Mouse (Mus musculus): ENCODE measurements at regions not wholly inside any gene's neighbourhood (a gene's known extent, or its start where the extent isn't known, plus 50 kb on each side); places are given as distances from the start of the nearest gene placed in this dataset.

DNA sequence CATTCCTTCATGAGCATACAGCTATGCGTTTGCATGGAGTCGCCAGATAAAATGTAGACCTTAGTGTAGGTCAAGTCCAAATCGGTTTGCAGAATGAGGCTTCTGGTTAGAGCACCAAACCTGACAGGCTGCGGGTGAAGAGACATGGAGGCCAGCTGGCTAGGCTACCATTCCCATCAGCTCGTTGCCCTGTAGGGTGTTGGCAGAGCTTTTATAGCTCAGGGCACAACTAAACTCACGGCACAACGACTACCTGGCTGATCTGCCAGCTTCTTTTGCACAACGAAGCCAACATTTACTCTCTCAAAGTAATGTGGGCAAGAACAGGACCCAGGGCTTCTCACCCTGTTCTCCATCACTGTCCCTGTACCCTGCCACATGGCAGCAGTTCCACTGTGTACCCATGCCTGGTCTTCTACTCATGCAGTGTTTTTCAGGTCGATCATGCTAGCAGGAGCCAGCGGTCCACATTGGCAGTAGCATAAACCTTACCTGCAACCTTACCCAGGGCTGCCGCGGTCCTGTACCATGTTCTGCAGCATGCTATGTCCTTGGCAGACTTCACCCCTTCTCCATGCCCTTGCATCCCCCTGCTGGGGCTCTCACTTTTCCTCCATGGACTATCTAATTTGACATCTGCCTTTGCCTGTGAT is 431.0 kb downstream of the Ccdc171 start:
- TF ChIP-seq CTCF (IDR thresholded peaks at IDR 0.05; ENCODE audit: low read depth) = no peak
- TF ChIP-seq EP300 (IDR thresholded peaks at IDR 0.05; ENCODE audit: low read depth) = no peak

Data from liver, postnatal 0 days (tissue).